Mouse (Mus musculus) kidney, postnatal 36 days (tissue): ENCODE measurements at regions not wholly inside any gene's neighbourhood (a gene's known extent, or its start where the extent isn't known, plus 50 kb on each side); places are given as distances from the start of the nearest gene placed in this dataset.

Source experiments
- DNase-seq, 2 experiments: peaks; one replicate each; pipeline ENCODE4 v3.0.0; 2021 to 2022; ENCODE audit warnings: mixed read lengths in 2 of 2

- DNase-seq, result no peak
Measured at GRCm38 (mm10) chr6:14044654-14045053, 173.3 kb upstream of the 2610001J05Rik start.

GRCm38 (mm10) chr6:14025898-14026297 is 154.6 kb upstream of the 2610001J05Rik start:
- no peak for DNase-seq

- DNase-seq, result no peak
Measured at GRCm38 (mm10) chr6:14018928-14019327, 147.6 kb upstream of the 2610001J05Rik start.

GRCm38 (mm10) chr6:13982606-13983389 is 111.5 kb upstream of the 2610001J05Rik start:
- DNase-seq, result no peak

GRCm38 (mm10) chr6:13974710-13975506 is 103.6 kb upstream of the 2610001J05Rik start:
- no peak for DNase-seq

- DNase-seq, result no peak
Measured at GRCm38 (mm10) chr6:13964471-13964870, 93.2 kb upstream of the 2610001J05Rik start.

GRCm38 (mm10) chr6:13964013-13964412 is 92.7 kb upstream of the 2610001J05Rik start:
- no peak for DNase-seq

GRCm38 (mm10) chr6:13949640-13950039 is 78.3 kb upstream of the 2610001J05Rik start:
- no peak for DNase-seq

GRCm38 (mm10) chr6:13920809-13921760 is 49.8 kb upstream of the 2610001J05Rik start:
- DNase-seq, result no peak
